Mouse (Mus musculus) MEL (cell line): ENCODE results near the gene Hrh1.

Experiments used
- CTCF ChIP-seq, 3 experiments: IDR thresholded peaks in 2 of 3; conservative IDR thresholded peaks in 1 of 3; 2 replicates each; pipeline ENCODE4 v1.5.1; 2011 to 2012; ENCODE audit warnings: low read length in 3 of 3, low read depth in 2 of 3, mild to moderate bottlenecking in 2 of 3, improper control_type of control experiment in 1 of 3, inconsistent platforms in 1 of 3, mixed read lengths in 1 of 3, moderate library complexity in 1 of 3; ENCODE audit not compliant: control insufficient read depth in 1 of 3, insufficient read depth in 1 of 3, poor library complexity in 1 of 3, severe bottlenecking in 1 of 3
- EP300 ChIP-seq, 2 experiments: IDR thresholded peaks; 2 replicates each; pipeline ENCODE4 v1.6.1; 2011; ENCODE audit warnings: improper control_type of control experiment in 2 of 2, low read length in 2 of 2, low read depth in 1 of 2, mild to moderate bottlenecking in 1 of 2
- GATA1 ChIP-seq: IDR thresholded peaks from 2 replicates; pipeline ENCODE4 v1.6.1; 2011; ENCODE audit warnings: low read depth, low read length, improper control_type of control experiment
- HCFC1 ChIP-seq: IDR thresholded peaks from 2 replicates; pipeline ENCODE4 v1.6.1; 2012; ENCODE audit warnings: low read depth, mild to moderate bottlenecking, inconsistent platforms, low read length, improper control_type of control experiment, moderate library complexity
- NELFE ChIP-seq: IDR thresholded peaks from 2 replicates; pipeline ENCODE4 v1.6.1; 2011; ENCODE audit warnings: low read depth, low read length, improper control_type of control experiment
- NRF1 ChIP-seq: IDR thresholded peaks from 2 replicates; pipeline ENCODE4 v1.6.1; 2014; ENCODE audit warnings: low read depth, mild to moderate bottlenecking, inconsistent platforms, low read length, improper control_type of control experiment, moderate library complexity; ENCODE audit not compliant: poor library complexity, insufficient read depth, severe bottlenecking
- TAL1 ChIP-seq: IDR thresholded peaks from 2 replicates; pipeline ENCODE4 v1.6.1; 2012; ENCODE audit warnings: mild to moderate bottlenecking, inconsistent platforms, low read length, moderate library complexity, mixed read lengths
- TCF12 ChIP-seq: IDR thresholded peaks from 2 replicates; pipeline ENCODE4 v1.6.1; 2014; ENCODE audit warnings: low read depth, mild to moderate bottlenecking, inconsistent platforms, low read length, improper control_type of control experiment, moderate library complexity
- ZC3H11A ChIP-seq: IDR thresholded peaks from 2 replicates; pipeline ENCODE4 v1.6.1; 2012; ENCODE audit warnings: low read depth, mild to moderate bottlenecking, inconsistent platforms, low read length, improper control_type of control experiment

- no peak for TF ChIP-seq GATA1
- TF ChIP-seq NELFE: no peak
- no peak for TF ChIP-seq HCFC1
- TF ChIP-seq ZC3H11A: no peak
- no peak for TF ChIP-seq NRF1
- TF ChIP-seq CTCF (IDR thresholded peaks at IDR 0.05 in 2 of 3, conservative IDR thresholded peaks at IDR 0.05 in 1 of 3; ENCODE audit: control insufficient read depth in 1 of 3, insufficient read depth in 1 of 3, low read depth in 2 of 3, low read length in 3 of 3, poor library complexity in 1 of 3, severe bottlenecking in 1 of 3): no peak
- no peak for TF ChIP-seq EP300 (IDR thresholded peaks at IDR 0.05; ENCODE audit: low read depth in 1 of 2, low read length in 2 of 2)
- TF ChIP-seq TAL1: no peak
- TF ChIP-seq TCF12: no peak
These were observed 5.9 kb downstream of the Hrh1 start for GRCm38 (mm10) chr6:114403632-114404031.
